In the genomic region with DNA sequence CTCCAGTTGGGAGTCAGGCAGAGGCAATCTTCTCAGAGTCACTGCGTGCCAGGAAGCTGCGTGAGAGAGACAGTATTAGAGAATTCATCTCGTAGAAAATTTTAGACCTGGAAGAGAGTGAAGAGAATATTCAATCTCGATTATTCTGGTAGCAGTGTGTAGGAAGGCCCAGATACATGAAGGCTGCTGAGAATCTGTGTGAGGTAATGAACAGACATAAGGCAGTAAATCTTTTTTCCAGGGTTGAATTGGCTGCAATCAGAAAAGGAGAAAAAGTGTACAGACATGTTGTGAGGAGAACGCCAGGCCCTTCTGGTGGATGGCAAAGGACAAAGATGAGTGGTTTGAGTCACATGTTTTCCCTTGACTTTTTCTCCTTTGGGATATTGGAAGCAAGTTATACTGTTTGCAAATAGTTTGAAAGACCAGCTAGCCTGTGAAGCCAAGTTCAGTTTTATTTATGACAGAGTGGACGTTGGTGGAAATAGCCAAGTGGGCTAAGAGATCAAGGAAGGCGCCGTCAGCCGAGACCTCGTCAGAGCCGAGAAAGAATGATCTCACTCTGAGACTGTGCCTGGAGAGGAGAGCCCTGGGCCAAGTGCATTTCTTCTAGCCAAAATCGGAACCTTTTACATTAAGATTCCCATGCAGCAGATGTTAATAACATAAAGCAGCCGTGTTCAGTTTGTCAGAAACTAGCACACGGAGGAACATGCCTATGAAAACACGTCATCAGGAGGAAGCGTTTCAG, we compare ENCODE assay signal across 10 mouse cellular contexts. TPM values are rescaled to one million over a fixed set of nuclear protein-coding genes. Genes with fewer than 3 reads are reported as not detected.
DNase-seq lines count a peak whose midpoint lies in the region; ATAC-seq and TF ChIP-seq lines count a peak whose summit lies in the region.
"Had no signal": no experiment of that assay in that cellular context is flagged by ENCODE, and none has a peak within 500 bp of the region (broad histone marks: within the 10 kb centered on the region; RNA-seq: fewer than 3 reads in every experiment).

No protein-coding gene starts in this region.

- H3K9ac ChIP-seq in stomach, postnatal 0 days (ENCODE audit: low read length), result no peak overlapping the region

- no peak for TF ChIP-seq EP300 in stomach, postnatal 0 days (optimal IDR thresholded peaks at IDR 0.05)

- no peak overlapping the region for H3K4me2 ChIP-seq in stomach, postnatal 0 days (replicated peaks; ENCODE audit: low read depth)

- peaks cover 3% of the 10 kb centered on the region; the same call in 1 of the 2 replicates for H3K4me1 ChIP-seq in stomach, postnatal 0 days (replicated peaks; ENCODE audit: control insufficient read depth, insufficient read depth)

- no peak overlapping the region for H3K4me3 ChIP-seq in stomach, postnatal 0 days (ENCODE audit: low read depth, low read length)

- intact Hi-C loops in heart, postnatal 25 days (cut with DNase I), result no loop called here

- no peaks in the 10 kb centered on the region for H3K27me3 ChIP-seq in stomach, postnatal 0 days (ENCODE audit: control insufficient read depth, insufficient read depth, low read length)
- H3K27me3 ChIP-seq: Patski had no signal

- DNase-seq in frontal cortex, adult 2 months (ENCODE audit: extremely low spot score in 1 of 2, low spot score in 1 of 2), result no peak
- peak; percentile 23 for DNase-seq in urinary bladder, postnatal 25 days (ENCODE audit: low spot score)
- DNase-seq in urinary bladder, adult 2 months (ENCODE audit: low spot score), result no peak
- peak; percentile 24 for DNase-seq in heart, postnatal 25 days (ENCODE audit: low spot score)
- DNase-seq in stomach, postnatal 0 days (ENCODE audit: low spot score), result no peak
- no peak for DNase-seq in MN1 (ENCODE audit: low spot score)
- DNase-seq in right cerebral cortex, postnatal 10 days (ENCODE audit: low spot score in 2 of 2), result no peak
- DNase-seq: left cerebral cortex, postnatal 4 days had no signal

- ATAC-seq in frontal cortex, adult (ENCODE audit: low TSS enrichment), result peak; percentile 67
- peak; percentile 75; the same call in 1 of the 2 replicates for ATAC-seq in stomach, postnatal 0 days (ENCODE audit: low FRiP score, low TSS enrichment)
- ATAC-seq: Patski had no signal

- no peak for TF ChIP-seq CTCF in stomach, postnatal 0 days (IDR thresholded peaks at IDR 0.05; ENCODE audit: low read depth)

- no peaks in the 10 kb centered on the region for H3K9me3 ChIP-seq in stomach, postnatal 0 days (ENCODE audit: control insufficient read depth, low read length)

- H3K27ac ChIP-seq in stomach, postnatal 0 days (replicated peaks), result peak overlapping the region; percentile 2; the same call in 1 of the 2 replicates

- no peaks in the 10 kb centered on the region for H3K36me3 ChIP-seq in stomach, postnatal 0 days (ENCODE audit: control insufficient read depth, insufficient read depth, low read length)

- 67% methylated on average over 16 of the region's 16 CpGs for WGBS in stomach, postnatal 0 days

RNA-seq across cellular contexts. Expression of a gene that starts 11.8 kb away (rescaled TPM):
- 8.4 and 8.8 TPM in 2 replicates for polyA plus RNA-seq in frontal cortex, adult 2 months (2012; rRNA removed)
- 25.0 and 25.5 TPM in 2 replicates for polyA plus RNA-seq in urinary bladder, adult 2 months (2012; rRNA removed)
- 10 to 100 TPM; 18.3 to 20.4 TPM for total RNA-seq in heart, postnatal 25 days (2021)
- polyA plus RNA-seq in stomach, postnatal 0 days (2015; fragmentation: Nextera tagmentation; extraction: Ambion mirVana), result 8.2 and 9.3 TPM in 2 replicates

Comparison
In these comparisons a context has a peak if more than half of its experiments do, and no peak if none do; other contexts are left out.
1. DNase-seq: peak in urinary bladder, postnatal 25 days (single experiment) and heart, postnatal 25 days (single experiment); none in frontal cortex, adult 2 months (0 of 2), urinary bladder, adult 2 months (single experiment), stomach, postnatal 0 days (single experiment), MN1 (single experiment) and right cerebral cortex, postnatal 10 days (0 of 2).